Mouse (Mus musculus): ENCODE measurements around the gene Cipc. TPM values are rescaled to one million over a fixed set of nuclear protein-coding genes. Genes with fewer than 3 reads are reported as not detected.

Cipc gene
- polyA plus RNA-seq, 1 experiment from 2014 or later, result 7.8 TPM

DNA sequence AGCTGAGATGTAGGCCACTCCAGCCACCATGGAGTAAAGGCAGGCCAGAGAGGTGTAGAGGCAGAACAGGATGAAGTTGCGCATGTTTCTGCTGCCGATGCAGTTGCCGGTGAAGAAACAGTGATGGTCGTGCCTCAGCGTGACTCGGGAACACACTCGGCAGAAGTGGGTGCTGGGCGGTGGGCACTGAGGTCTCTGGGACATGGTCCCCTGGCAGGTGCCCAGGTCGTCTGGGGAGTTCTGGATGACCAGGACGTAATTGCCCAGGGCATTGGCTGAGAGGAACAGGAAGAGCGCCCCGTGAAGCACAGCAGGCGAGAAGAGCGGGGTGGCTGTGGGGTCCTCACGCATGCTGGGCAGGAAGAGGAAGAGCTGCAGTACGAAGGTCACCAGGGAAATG lies 41.4 kb downstream of the Cipc start:
- H3K9me3 ChIP-seq (replicated peaks; ENCODE audit: control insufficient read depth, low read length), result no peaks in the 10 kb centered on the region
- H3K4me2 ChIP-seq (ENCODE audit: low read depth, low read length), result no peak overlapping the region
- 30% methylated on average over 16 of the region's 16 CpGs for WGBS (ENCODE audit: insufficient replicate concordance)
- H3K9ac ChIP-seq (ENCODE audit: low read depth, low read length), result no peak overlapping the region
- peaks cover 60% of the 10 kb centered on the region for H3K27me3 ChIP-seq (ENCODE audit: control insufficient read depth, insufficient read depth, low read depth, low read length)
- no peak for ATAC-seq (ENCODE audit: low read depth)
- H3K36me3 ChIP-seq (ENCODE audit: control insufficient read depth, insufficient read depth), result no peaks in the 10 kb centered on the region
- H3K4me1 ChIP-seq (ENCODE audit: control insufficient read depth, low read depth, low read length), result no peaks in the 10 kb centered on the region
- H3K27ac ChIP-seq (ENCODE audit: low read length), result no peak overlapping the region
- no peak overlapping the region for H3K4me3 ChIP-seq (ENCODE audit: low read depth, low read length)

- no peak overlapping the region for H3K27ac ChIP-seq (ENCODE audit: low read length)
- no peak overlapping the region for H3K4me3 ChIP-seq (ENCODE audit: low read depth, low read length)
- H3K27me3 ChIP-seq (ENCODE audit: control insufficient read depth, insufficient read depth, low read depth, low read length), result peaks cover 49% of the 10 kb centered on the region
- no peaks in the 10 kb centered on the region for H3K4me1 ChIP-seq (ENCODE audit: control insufficient read depth, low read depth, low read length)
- no peak overlapping the region for H3K9ac ChIP-seq (ENCODE audit: low read depth, low read length)
- no peak for ATAC-seq (ENCODE audit: low read depth)
- no peaks in the 10 kb centered on the region for H3K9me3 ChIP-seq (replicated peaks; ENCODE audit: control insufficient read depth, low read length)
- WGBS (ENCODE audit: insufficient replicate concordance), result 9% methylated on average over 15 of the region's 15 CpGs
- H3K4me2 ChIP-seq (ENCODE audit: low read depth, low read length), result no peak overlapping the region
- no peaks in the 10 kb centered on the region for H3K36me3 ChIP-seq (ENCODE audit: control insufficient read depth, insufficient read depth)
These were observed 42.5 kb downstream of the Cipc start for GRCm38 (mm10) chr12:86989378-86989777.

- Histone ChIP-seq H3K4me2 (ENCODE audit: low read depth, low read length) (no peak within 1 kb of the TSS), H3K4me1 (ENCODE audit: control insufficient read depth, low read depth, low read length) (no peaks in the 10 kb centered on the region), H3K27ac (ENCODE audit: low read length) (no peak within 1 kb of the TSS), H3K4me3 (ENCODE audit: low read depth, low read length) (no peak within 1 kb of the TSS), H3K9ac (ENCODE audit: low read depth, low read length) (no peak within 1 kb of the TSS), H3K9me3 (replicated peaks; ENCODE audit: control insufficient read depth, low read length) (no peaks in the 10 kb centered on the region), H3K36me3 (ENCODE audit: control insufficient read depth, insufficient read depth) (no peaks in the 10 kb centered on the region), H3K27me3 (ENCODE audit: control insufficient read depth, insufficient read depth, low read depth, low read length) (peaks cover 46% of the 10 kb centered on the region)
- ATAC-seq (ENCODE audit: low read depth), result no peak
- WGBS (ENCODE audit: insufficient replicate concordance), result under 1% methylated on average over 56 of the region's 68 CpGs
These were observed 43.3 kb downstream of the Cipc start, which contains the start of gene Zdhhc22 for GRCm38 (mm10) chr12:86989890-86990754. TSS of gene Zdhhc22 (minus strand) at chr12:86990430.

- WGBS (ENCODE audit: insufficient replicate concordance), result 29% methylated on average over 2 of the region's 2 CpGs
- no peak for ATAC-seq (ENCODE audit: low read depth)
- H3K27me3 ChIP-seq (ENCODE audit: control insufficient read depth, insufficient read depth, low read depth, low read length), result peaks cover 46% of the 10 kb centered on the region
These were observed 43.9 kb downstream of the Cipc start for GRCm38 (mm10) chr12:86990755-86991110.

DNA sequence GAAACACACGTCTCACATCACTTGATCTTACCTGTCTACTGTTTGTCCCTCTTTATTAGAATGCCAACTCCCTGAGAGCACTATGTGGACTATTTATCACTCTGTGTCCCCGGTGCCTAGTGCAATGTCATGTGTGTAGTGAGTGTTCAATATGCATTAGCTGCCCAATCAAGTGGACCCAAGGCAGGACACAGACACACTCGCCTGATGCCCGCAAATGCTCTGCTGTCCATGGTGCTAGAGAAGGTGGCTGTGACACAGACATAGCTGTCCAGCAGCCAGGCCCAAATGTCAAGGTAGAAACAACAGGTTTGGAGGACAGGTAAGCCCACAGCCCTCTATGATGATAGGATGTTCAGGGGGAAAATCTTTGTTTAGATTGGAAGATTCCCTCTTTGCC lies 47.3 kb downstream of the Cipc start:
- H3K9me3 ChIP-seq (replicated peaks; ENCODE audit: control insufficient read depth, low read length), result no peaks in the 10 kb centered on the region
- H3K4me2 ChIP-seq (ENCODE audit: low read depth, low read length), result no peak overlapping the region
- H3K9ac ChIP-seq (ENCODE audit: low read depth, low read length), result no peak overlapping the region
- ATAC-seq (ENCODE audit: low read depth), result no peak
- no peaks in the 10 kb centered on the region for H3K4me1 ChIP-seq (ENCODE audit: control insufficient read depth, low read depth, low read length)
- H3K4me3 ChIP-seq (ENCODE audit: low read depth, low read length), result no peak overlapping the region
- no peak overlapping the region for H3K27ac ChIP-seq (ENCODE audit: low read length)
- peaks cover 24% of the 10 kb centered on the region for H3K27me3 ChIP-seq (ENCODE audit: control insufficient read depth, insufficient read depth, low read depth, low read length)
- H3K36me3 ChIP-seq (ENCODE audit: control insufficient read depth, insufficient read depth), result no peaks in the 10 kb centered on the region
- WGBS (ENCODE audit: insufficient replicate concordance), result 26% methylated on average over 4 of the region's 4 CpGs

More at GRCm38 (mm10) chr12:86990755-86991110, 43.9 kb downstream of the Cipc start:
- Histone ChIP-seq H3K4me3 (ENCODE audit: low read depth, low read length) (no peak overlapping the region), H3K4me2 (ENCODE audit: low read depth, low read length) (no peak overlapping the region), H3K9ac (ENCODE audit: low read depth, low read length) (no peak overlapping the region), H3K4me1 (ENCODE audit: control insufficient read depth, low read depth, low read length) (no peaks in the 10 kb centered on the region), H3K36me3 (ENCODE audit: control insufficient read depth, insufficient read depth) (no peaks in the 10 kb centered on the region), H3K27ac (ENCODE audit: low read length) (no peak overlapping the region), H3K9me3 (replicated peaks; ENCODE audit: control insufficient read depth, low read length) (no peaks in the 10 kb centered on the region)

GRCm38 (mm10) chr12:86994776-86995175 lies 47.9 kb downstream of the Cipc start:
- WGBS (ENCODE audit: insufficient replicate concordance), result 26% methylated on average over 3 of the region's 3 CpGs
- H3K4me3 ChIP-seq (ENCODE audit: low read depth, low read length), result no peak overlapping the region
- H3K4me2 ChIP-seq (ENCODE audit: low read depth, low read length), result no peak overlapping the region
- H3K4me1 ChIP-seq (ENCODE audit: control insufficient read depth, low read depth, low read length), result no peaks in the 10 kb centered on the region
- H3K36me3 ChIP-seq (ENCODE audit: control insufficient read depth, insufficient read depth), result no peaks in the 10 kb centered on the region
- H3K9me3 ChIP-seq (replicated peaks; ENCODE audit: control insufficient read depth, low read length), result no peaks in the 10 kb centered on the region
- no peak overlapping the region for H3K9ac ChIP-seq (ENCODE audit: low read depth, low read length)
- ATAC-seq (ENCODE audit: low read depth), result no peak
- peaks cover 18% of the 10 kb centered on the region for H3K27me3 ChIP-seq (ENCODE audit: control insufficient read depth, insufficient read depth, low read depth, low read length)
- no peak overlapping the region for H3K27ac ChIP-seq (ENCODE audit: low read length)

- no peak overlapping the region for H3K27ac ChIP-seq (ENCODE audit: low read length)
- no peak for ATAC-seq (ENCODE audit: low read depth)
- peaks cover 6% of the 10 kb centered on the region for H3K27me3 ChIP-seq (ENCODE audit: control insufficient read depth, insufficient read depth, low read depth, low read length)
- no peaks in the 10 kb centered on the region for H3K4me1 ChIP-seq (ENCODE audit: control insufficient read depth, low read depth, low read length)
- no peaks in the 10 kb centered on the region for H3K9me3 ChIP-seq (replicated peaks; ENCODE audit: control insufficient read depth, low read length)
- 46% methylated on average over 6 of the region's 6 CpGs for WGBS (ENCODE audit: insufficient replicate concordance)
- H3K4me3 ChIP-seq (ENCODE audit: low read depth, low read length), result no peak overlapping the region
- H3K36me3 ChIP-seq (ENCODE audit: control insufficient read depth, insufficient read depth), result no peaks in the 10 kb centered on the region
- no peak overlapping the region for H3K9ac ChIP-seq (ENCODE audit: low read depth, low read length)
- no peak overlapping the region for H3K4me2 ChIP-seq (ENCODE audit: low read depth, low read length)
These were observed 49.1 kb downstream of the Cipc start for GRCm38 (mm10) chr12:86995931-86996330.

DNA sequence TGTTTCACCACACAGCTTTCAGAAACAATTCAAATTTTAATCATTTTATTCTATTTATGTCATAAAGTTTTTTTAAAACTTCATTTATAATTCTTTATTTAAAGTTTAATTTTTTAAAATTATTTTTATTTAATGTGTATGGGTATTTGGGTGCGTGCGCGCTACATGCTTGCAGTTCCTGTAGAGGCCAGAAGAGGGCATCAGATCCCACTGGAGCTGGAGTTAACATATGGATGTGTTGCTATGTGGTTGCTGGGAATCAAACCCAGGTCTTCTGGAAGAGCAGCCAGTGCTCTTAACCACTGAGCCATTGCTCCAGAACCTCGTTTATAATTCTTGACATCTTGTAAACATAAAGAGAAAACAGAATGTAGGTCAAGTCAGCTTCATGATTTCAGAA lies 51.9 kb downstream of the Cipc start:
- no peak overlapping the region for H3K9ac ChIP-seq (ENCODE audit: low read depth, low read length)
- H3K27ac ChIP-seq (ENCODE audit: low read length), result no peak overlapping the region
- no peaks in the 10 kb centered on the region for H3K9me3 ChIP-seq (replicated peaks; ENCODE audit: control insufficient read depth, low read length)
- WGBS (ENCODE audit: insufficient replicate concordance), result 77% methylated on average over 4 of the region's 4 CpGs
- H3K36me3 ChIP-seq (ENCODE audit: control insufficient read depth, insufficient read depth), result no peaks in the 10 kb centered on the region
- H3K4me2 ChIP-seq (ENCODE audit: low read depth, low read length), result no peak overlapping the region
- no peak overlapping the region for H3K4me3 ChIP-seq (ENCODE audit: low read depth, low read length)
- no peaks in the 10 kb centered on the region for H3K4me1 ChIP-seq (ENCODE audit: control insufficient read depth, low read depth, low read length)
- ATAC-seq (ENCODE audit: low read depth), result no peak
- H3K27me3 ChIP-seq (ENCODE audit: control insufficient read depth, insufficient read depth, low read depth, low read length), result no peaks in the 10 kb centered on the region

DNA sequence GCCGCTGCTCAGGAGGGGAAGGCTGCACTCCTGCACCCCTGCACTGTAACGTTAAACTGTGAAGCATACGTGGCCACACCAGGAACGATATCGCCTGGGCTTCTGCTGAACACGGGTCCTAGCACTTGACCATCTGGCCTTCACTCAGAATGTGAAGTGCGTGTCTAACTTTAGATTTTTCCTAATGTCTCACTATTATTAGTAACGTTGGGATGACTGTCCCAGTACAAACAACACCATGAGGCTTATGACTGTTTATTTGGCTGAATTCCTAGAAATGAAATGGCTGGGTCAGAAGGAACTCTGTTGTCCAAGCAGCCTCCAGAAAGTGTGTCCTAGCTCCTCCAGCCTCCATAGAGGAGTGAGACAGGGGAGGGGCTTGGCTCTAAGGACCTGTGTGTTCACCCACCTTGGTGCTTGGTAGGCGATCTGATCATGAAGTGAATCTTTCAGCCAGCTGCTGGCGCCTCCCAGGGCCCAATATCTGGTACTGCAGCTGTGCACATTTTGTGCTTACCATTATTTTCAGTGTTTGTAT lies 52.5 kb downstream of the Cipc start:
- H3K9ac ChIP-seq (ENCODE audit: low read depth, low read length), result no peak overlapping the region
- no peaks in the 10 kb centered on the region for H3K4me1 ChIP-seq (ENCODE audit: control insufficient read depth, low read depth, low read length)
- no peak for ATAC-seq (ENCODE audit: low read depth)
- no peak overlapping the region for H3K27ac ChIP-seq (ENCODE audit: low read length)
- H3K27me3 ChIP-seq (ENCODE audit: control insufficient read depth, insufficient read depth, low read depth, low read length), result no peaks in the 10 kb centered on the region
- H3K4me3 ChIP-seq (ENCODE audit: low read depth, low read length), result no peak overlapping the region
- H3K36me3 ChIP-seq (ENCODE audit: control insufficient read depth, insufficient read depth), result no peaks in the 10 kb centered on the region
- no peak overlapping the region for H3K4me2 ChIP-seq (ENCODE audit: low read depth, low read length)
- no peaks in the 10 kb centered on the region for H3K9me3 ChIP-seq (replicated peaks; ENCODE audit: control insufficient read depth, low read length)
- WGBS (ENCODE audit: insufficient replicate concordance), result 63% methylated on average over 10 of the region's 10 CpGs

Measured in liver, embryonic 16.5 days (tissue).